Mouse (Mus musculus) megakaryocyte, embryonic 14.5 days (primary cell): ENCODE measurements around the gene Lgals9. TPM values are rescaled to one million over a fixed set of nuclear protein-coding genes. Genes with fewer than 3 reads are reported as not detected.

Source experiments
- H3K27me3 ChIP-seq: replicated peaks from 2 replicates; pipeline ENCODE3; 2012; ENCODE audit warnings: inconsistent platforms
- H3K36me3 ChIP-seq: replicated peaks from 2 replicates; pipeline ENCODE3; 2012; ENCODE audit warnings: low read length, inconsistent platforms, mixed read lengths
- H3K4me1 ChIP-seq: 2 replicates; pipeline ENCODE4 v1.6.1; 2012; ENCODE audit warnings: inconsistent platforms
- H3K4me3 ChIP-seq: replicated peaks from 2 replicates; pipeline ENCODE3; 2012; ENCODE audit warnings: moderate library complexity, mild to moderate bottlenecking, inconsistent platforms
- H3K9me3 ChIP-seq: 2 replicates; pipeline ENCODE4 v1.6.1; 2012; ENCODE audit warnings: inconsistent platforms
- FLI1 ChIP-seq: IDR thresholded peaks from 2 replicates; pipeline ENCODE4 v1.6.1; 2012; ENCODE audit warnings: low read length, inconsistent platforms, mixed read lengths
- GATA1 ChIP-seq: IDR thresholded peaks from 3 replicates; pipeline ENCODE4 v1.6.1; 2012; ENCODE audit warnings: mixed read lengths, low read length, inconsistent platforms, borderline replicate concordance
- polyA plus RNA-seq: library from polyadenylated mRNA; stranded (reverse); fragments of >175 nt; gene quantifications from 2 replicates; pipeline ENCODE4 v1.2.3, GENCODE M21; 2012; ENCODE audit warnings: low replicate concordance; ENCODE audit not compliant: insufficient read depth

Gene Lgals9
- polyA plus RNA-seq, 1 experiment = 38.1 TPM

- Histone ChIP-seq H3K4me1 (peaks cover 31% of the 10 kb centered on the region), H3K36me3 (no peaks in the 10 kb centered on the region), H3K27me3 (peaks cover 84% of the 10 kb centered on the region), H3K9me3 (no peaks in the 10 kb centered on the region), H3K4me3 (no peak overlapping the region)
- TF ChIP-seq GATA1 (no peak), FLI1 (no peak)
Measured at GRCm38 (mm10) chr11:78922678-78923407, 61.9 kb downstream of the Lgals9 start.

GRCm38 (mm10) chr11:78920411-78920939 lies 64.3 kb downstream of the Lgals9 start, which contains the start of gene Nos2:
TSS of gene Nos2 (plus strand) at chr11:78920787.
- Histone ChIP-seq H3K36me3 (no peaks in the 10 kb centered on the region), H3K4me1 (peaks cover 44% of the 10 kb centered on the region), H3K27me3 (peaks cover 87% of the 10 kb centered on the region), H3K9me3 (no peaks in the 10 kb centered on the region), H3K4me3 (peak within 1 kb of the TSS; percentile 8)
- no peak for TF ChIP-seq FLI1
- TF ChIP-seq GATA1 = no peak

GRCm38 (mm10) chr11:78919745-78920144 lies 65.0 kb downstream of the Lgals9 start:
- no peak overlapping the region for H3K4me3 ChIP-seq
- peaks cover 40% of the 10 kb centered on the region for H3K4me1 ChIP-seq
- peaks cover 87% of the 10 kb centered on the region for H3K27me3 ChIP-seq
- H3K36me3 ChIP-seq = no peaks in the 10 kb centered on the region
- no peaks in the 10 kb centered on the region for H3K9me3 ChIP-seq
- TF ChIP-seq GATA1 (no peak), FLI1 (no peak)

- no peak overlapping the region for H3K4me3 ChIP-seq
- TF ChIP-seq FLI1 = no peak
- no peak for TF ChIP-seq GATA1
- H3K27me3 ChIP-seq = peaks cover 79% of the 10 kb centered on the region
- H3K4me1 ChIP-seq = peaks cover 27% of the 10 kb centered on the region
- no peaks in the 10 kb centered on the region for H3K36me3 ChIP-seq
- H3K9me3 ChIP-seq = no peaks in the 10 kb centered on the region
Measured at GRCm38 (mm10) chr11:78916410-78916809, 68.3 kb downstream of the Lgals9 start.

- TF ChIP-seq FLI1 = no peak
- TF ChIP-seq GATA1 = no peak
- Histone ChIP-seq H3K4me3 (peak overlapping the region; percentile 23), H3K36me3 (no peaks in the 10 kb centered on the region), H3K27me3 (peaks cover 83% of the 10 kb centered on the region), H3K4me1 (peaks cover 23% of the 10 kb centered on the region), H3K9me3 (no peaks in the 10 kb centered on the region)
Measured at GRCm38 (mm10) chr11:78915473-78915872, 69.3 kb downstream of the Lgals9 start.

Other genes with a start within 250 kb of the Lgals9 start
- gene Ccnq, start 233.2 kb downstream of the Lgals9 start, polyA plus RNA-seq = 17.5 and 51.3 TPM in 2 replicates
- gene Lyrm9, start 158.4 kb downstream of the Lgals9 start, polyA plus RNA-seq = 62.0 and 120 TPM in 2 replicates
- gene Nos2, start 64.2 kb downstream of the Lgals9 start, polyA plus RNA-seq = 0.06 TPM in 1 of 2 replicates, not detected in the other
- gene Ksr1, start 161.5 kb upstream of the Lgals9 start, polyA plus RNA-seq = 46.5 and 208 TPM in 2 replicates